Mouse (Mus musculus) olfactory bulb, adult 2 months (tissue): ENCODE measurements around the gene Thsd7a.

Source experiments
- CTCF ChIP-seq: fragments of 200-500 bp; IDR thresholded peaks from 2 replicates; pipeline ENCODE4 v1.5.1; 2012; ENCODE audit warnings: low read depth, mild to moderate bottlenecking, low read length, moderate library complexity; ENCODE audit not compliant: insufficient read depth
- POLR2A ChIP-seq: fragments of 200-500 bp; IDR thresholded peaks from 2 replicates; pipeline ENCODE4 v1.6.1; 2012; ENCODE audit warnings: mild to moderate bottlenecking, low read depth, low read length, moderate library complexity; ENCODE audit not compliant: insufficient read depth

GRCm38 (mm10) chr6:12560500-12560899 is 188.7 kb downstream of the Thsd7a start:
- TF ChIP-seq CTCF (no peak), POLR2A (no peak)
